21 mouse cellular contexts compared by ENCODE assay signal in the genomic region with DNA sequence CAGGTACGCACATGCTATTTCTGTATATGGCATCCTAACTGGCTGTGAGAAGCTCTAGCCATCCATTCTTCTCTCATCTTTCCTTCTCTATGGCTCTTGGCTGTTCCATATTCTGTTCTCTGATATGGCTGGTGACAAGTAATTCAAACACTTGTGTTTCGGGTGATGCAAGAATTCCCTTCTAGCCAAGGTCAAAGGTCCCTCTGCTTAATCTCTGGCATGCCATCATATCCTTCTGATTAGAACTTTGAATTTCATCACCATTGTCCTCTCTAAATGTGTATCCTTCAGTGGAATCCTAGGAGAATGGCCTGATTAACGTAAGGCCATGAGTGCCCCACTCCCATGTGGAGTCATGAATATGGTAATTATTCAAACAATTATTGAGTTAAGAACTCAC.
DNase-seq lines count a peak whose midpoint lies in the region; ATAC-seq and TF ChIP-seq lines count a peak whose summit lies in the region.
"Had no signal": no experiment of that assay in that cellular context is flagged by ENCODE, and none has a peak within 500 bp of the region (broad histone marks: within the 10 kb centered on the region; RNA-seq: fewer than 3 reads in every experiment).

No protein-coding gene starts in this region.

- no peaks in the 10 kb centered on the region for H3K9me3 ChIP-seq in liver, embryonic 12.5 days (replicated peaks)
- H3K9me3 ChIP-seq: G1E had no signal

- no peak for ATAC-seq in liver, embryonic 12.5 days
- ATAC-seq: activated CD4-positive, CD25-positive, alpha-beta regulatory T cell, adult 4 months; CD4-positive, CD25-positive, alpha-beta regulatory T cell, adult 4 months; Patski had no signal

- no peak overlapping the region for H3K4me3 ChIP-seq in liver, adult 2 months (ENCODE audit: insufficient read depth, low read depth, low read length)
- H3K4me3 ChIP-seq in liver, embryonic 12.5 days = no peak overlapping the region

- H3K27me3 ChIP-seq in liver, adult 2 months (ENCODE audit: control insufficient read depth, insufficient read depth, low read length) = no peaks in the 10 kb centered on the region
- no peaks in the 10 kb centered on the region for H3K27me3 ChIP-seq in liver, embryonic 12.5 days (replicated peaks)
- H3K27me3 ChIP-seq: CH12.LX, Patski had no signal

- TF ChIP-seq POLR2A in liver, adult 2 months (IDR thresholded peaks at IDR 0.05; ENCODE audit: extremely low read depth, insufficient read depth, low read length) = no peak

- no peak overlapping the region for H3K4me2 ChIP-seq in liver, embryonic 12.5 days

- no peaks in the 10 kb centered on the region for H3K36me3 ChIP-seq in liver, adult 2 months (ENCODE audit: control insufficient read depth, insufficient read depth, low read length)
- no peaks in the 10 kb centered on the region for H3K36me3 ChIP-seq in liver, embryonic 12.5 days
- H3K36me3 ChIP-seq: G1E had no signal

- DNase-seq in adrenal gland, adult 2 months = peak; percentile 13
- no peak for DNase-seq in adrenal gland, postnatal 36 days
- peak; percentile 43 for DNase-seq in heart, adult 11 months
- no peak for DNase-seq in heart, postnatal 10 days
- DNase-seq in liver, adult 2 months (ENCODE audit: extremely low read depth, low read depth, low spot score) = peak; percentile 74
- DNase-seq: adrenal gland, adult 8-10 months; adrenal gland, postnatal 10 days; adrenal gland, postnatal 14 days; adrenal gland, postnatal 25 days; B cell, adult 2 months; cerebellum, adult 11 months; cerebellum, adult 11-12 months; cerebellum, adult 18-20 months; cerebellum, adult 2 months; cerebellum, adult 8-10 months had no signal

- intact Hi-C loops in heart, postnatal 10 days (cut with DNase I) = no loop called here

- H3K4me1 ChIP-seq in liver, adult 2 months (ENCODE audit: control insufficient read depth, insufficient read depth, low read length) = no peaks in the 10 kb centered on the region
- no peaks in the 10 kb centered on the region for H3K4me1 ChIP-seq in liver, embryonic 12.5 days

- 55% methylated on average over 3 of the region's 3 CpGs for WGBS in liver, adult 2 months
- WGBS in liver, embryonic 12.5 days (ENCODE audit: insufficient replicate concordance) = 69% methylated on average over 3 of the region's 3 CpGs

- no peak for TF ChIP-seq CTCF in liver, adult 2 months (IDR thresholded peaks at IDR 0.05; ENCODE audit: low read depth, low read length)

- no peaks in the 10 kb centered on the region for H3K79me2 ChIP-seq in liver, adult 2 months (ENCODE audit: control insufficient read depth, insufficient read depth, low read length)

- H3K27ac ChIP-seq in liver, adult 2 months (replicated peaks; ENCODE audit: insufficient read depth, low read depth, low read length) = no peak overlapping the region
- no peak overlapping the region for H3K27ac ChIP-seq in liver, embryonic 12.5 days

- H3K9ac ChIP-seq in liver, adult 2 months (ENCODE audit: low read depth, low read length) = no peak overlapping the region
- no peak overlapping the region for H3K9ac ChIP-seq in liver, embryonic 12.5 days

Comparison
In these comparisons a context has a peak if more than half of its experiments do, and no peak if none do; other contexts are left out.
1. DNase-seq: peak in adrenal gland, adult 2 months (single experiment), heart, adult 11 months (single experiment) and liver, adult 2 months (single experiment); none in adrenal gland, postnatal 36 days (0 of 2) and heart, postnatal 10 days (0 of 2).